Mouse (Mus musculus) liver, adult (tissue): ENCODE measurements around the gene Dnaaf5.

Source experiments
- GATA4 ChIP-seq: IDR thresholded peaks from 2 replicates; pipeline ENCODE4 v1.6.1; 2014; ENCODE audit warnings: mild to moderate bottlenecking, low read length; ENCODE audit not compliant: insufficient replicate concordance

Gene Dnaaf5

DNA sequence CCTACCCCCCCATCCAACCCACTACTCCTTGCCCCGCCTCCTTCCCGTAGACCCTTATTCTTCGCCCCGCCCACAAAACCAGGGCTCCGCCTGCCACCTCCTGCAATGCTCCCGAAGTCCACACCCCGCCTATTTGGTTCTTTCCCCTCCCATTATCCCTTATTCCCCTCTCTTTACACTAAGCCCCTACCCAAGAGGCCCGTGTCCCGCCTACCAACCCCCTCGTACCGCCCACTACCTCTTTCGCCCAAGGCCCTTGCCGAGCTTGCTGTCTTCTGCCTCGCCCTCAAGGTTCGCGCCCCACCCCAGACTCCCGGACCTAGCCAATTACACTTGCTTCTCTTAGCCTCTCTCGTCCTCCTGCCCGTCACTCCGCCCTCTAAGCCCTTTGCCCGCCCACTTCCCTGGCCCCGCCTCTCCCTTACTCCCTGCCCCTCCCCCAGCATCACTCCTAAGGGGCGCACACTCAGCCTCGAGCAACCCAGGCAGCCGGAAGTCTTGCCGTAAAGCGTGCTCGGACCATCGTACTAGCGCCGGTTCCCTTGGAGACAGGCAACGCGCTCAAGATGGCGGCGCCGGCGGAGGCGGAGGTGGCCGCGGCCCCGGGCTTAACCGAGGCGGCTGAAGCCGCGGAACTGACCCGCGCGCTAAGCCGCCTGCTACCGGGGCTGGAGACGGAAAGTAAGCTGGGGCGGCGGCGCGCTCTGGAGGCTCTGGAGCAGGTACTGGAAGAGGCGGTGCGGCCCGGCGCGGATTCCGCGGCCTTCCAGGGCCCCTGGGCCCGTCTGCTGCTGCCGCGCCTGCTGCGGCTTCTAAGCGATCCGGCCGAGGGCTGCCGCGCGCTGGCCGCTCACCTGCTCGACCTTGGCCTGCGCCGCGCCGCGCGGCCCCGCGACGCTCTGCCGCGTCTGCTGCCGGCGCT lies at the start of gene Dnaaf5, which contains the start of gene Prkar1b:
Gene Dnaaf5, plus strand, starts transcription at position 543 of the 922 bp plus-strand sequence.
Gene Prkar1b, minus strand, starts transcription at position 321 of the 922 bp plus-strand sequence.
- TF ChIP-seq GATA4 = peak; percentile 22; the same call in 1 of the 2 replicates

DNA sequence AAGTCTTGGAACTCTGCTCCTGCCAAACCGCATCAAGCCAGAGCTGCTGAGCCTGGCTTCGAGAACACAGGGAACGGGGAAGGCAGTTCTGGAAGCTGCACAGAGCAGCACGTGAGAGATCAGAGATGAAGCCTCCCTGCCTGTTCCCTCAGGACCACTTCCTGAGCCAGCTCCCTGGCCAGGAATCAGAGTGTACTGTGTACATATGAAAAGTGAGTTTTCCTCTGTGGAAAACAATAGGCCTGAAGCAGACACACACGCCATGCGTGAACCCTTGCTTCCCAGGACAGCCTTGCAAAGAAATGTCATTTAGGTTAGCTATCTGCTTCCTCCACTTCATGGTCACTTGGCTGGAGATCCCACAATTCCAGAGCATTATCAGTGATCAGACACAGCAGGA lies 48.2 kb upstream of the Dnaaf5 start:
- TF ChIP-seq GATA4 = no peak

DNA sequence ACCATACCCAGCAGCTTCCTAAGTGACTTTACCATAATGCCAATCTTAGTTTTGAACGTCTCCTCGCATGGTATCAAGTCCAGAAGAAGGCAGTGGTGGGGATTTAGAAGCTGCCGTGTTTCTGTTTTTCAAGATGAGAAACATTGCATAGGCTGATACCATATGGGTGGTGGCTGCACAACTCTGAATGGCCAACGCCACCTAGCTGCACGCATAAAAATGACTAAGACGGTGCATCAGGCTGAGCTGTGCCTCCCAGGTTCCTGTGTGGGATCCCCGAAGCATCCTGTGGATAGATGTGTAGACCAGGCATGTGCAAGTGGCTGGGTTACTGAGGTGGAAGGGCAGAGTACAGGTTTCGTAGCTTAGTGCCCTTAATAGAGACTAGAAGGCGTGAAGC lies 42.2 kb upstream of the Dnaaf5 start:
- TF ChIP-seq GATA4 = no peak

DNA sequence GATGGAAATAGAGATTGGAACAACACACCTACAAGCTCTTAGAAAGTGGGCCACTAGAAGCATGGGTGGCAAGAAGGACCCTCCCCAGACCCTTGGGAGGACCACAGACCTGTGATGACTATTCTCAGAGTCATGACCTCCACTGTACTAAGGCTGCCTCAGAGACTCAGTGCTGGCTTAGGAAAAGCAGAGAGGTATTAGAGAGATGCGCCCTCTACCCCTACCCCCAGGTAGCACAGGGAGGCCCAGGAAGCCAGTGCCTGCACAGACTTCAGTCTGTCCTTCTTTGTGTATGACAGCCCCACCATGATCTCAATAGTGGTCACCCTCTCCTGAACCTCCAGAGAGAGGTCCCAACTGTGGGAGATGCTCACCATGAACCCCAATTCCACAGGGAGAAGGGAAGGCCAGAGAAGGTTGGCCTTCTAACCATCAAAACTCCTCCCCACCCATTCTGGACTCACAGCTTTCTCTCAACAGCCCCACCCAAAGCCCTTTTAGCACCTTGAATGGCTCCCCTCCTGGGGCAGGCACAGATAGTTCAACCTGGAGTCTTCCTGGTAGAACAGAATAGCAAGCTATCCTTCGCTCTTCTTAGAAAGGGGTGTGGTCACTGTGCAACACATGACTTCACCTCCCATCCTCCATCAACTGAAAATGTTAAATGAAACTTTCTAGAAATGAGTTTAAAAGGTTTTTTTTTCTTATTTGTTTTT lies 39.7 kb upstream of the Dnaaf5 start:
- no peak for TF ChIP-seq GATA4

DNA sequence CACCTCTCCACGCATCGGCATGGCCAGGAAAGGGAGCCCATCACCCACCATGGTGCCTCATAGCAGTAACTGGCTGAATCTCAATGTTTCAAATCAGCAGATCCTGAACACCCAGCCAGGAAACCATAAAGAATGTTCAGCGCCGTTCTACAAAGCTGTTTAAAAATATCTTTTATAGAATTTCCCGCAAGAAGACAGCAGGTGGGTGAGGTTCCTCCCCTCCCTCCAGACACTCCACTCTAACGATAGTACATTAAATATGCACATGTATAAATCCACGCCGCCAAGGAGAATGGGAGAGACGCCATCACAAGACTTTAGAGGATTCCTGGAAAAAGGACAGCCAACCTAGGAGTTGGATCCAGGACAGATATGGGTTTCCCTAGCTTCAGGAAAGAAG lies 38.0 kb upstream of the Dnaaf5 start:
- TF ChIP-seq GATA4 = no peak

DNA sequence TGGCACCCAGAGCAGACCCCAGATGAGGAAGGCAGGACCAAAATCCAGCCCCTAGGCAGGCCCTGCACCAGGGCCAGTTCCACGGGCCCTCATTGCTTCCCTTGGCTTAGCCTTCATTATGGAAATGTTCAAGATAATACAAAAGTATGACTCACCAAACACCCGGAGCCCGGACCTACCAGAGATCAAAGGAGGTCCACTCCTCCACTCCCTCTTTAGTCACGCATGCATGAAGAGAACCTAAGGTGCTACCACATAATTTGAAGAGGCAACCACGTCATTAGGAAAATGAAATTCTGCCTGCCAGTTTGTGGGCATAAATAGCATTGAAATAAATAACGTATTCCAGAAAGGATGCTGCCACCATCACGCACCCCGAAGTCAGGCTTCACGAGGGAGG lies 37.6 kb upstream of the Dnaaf5 start:
- TF ChIP-seq GATA4 = no peak

DNA sequence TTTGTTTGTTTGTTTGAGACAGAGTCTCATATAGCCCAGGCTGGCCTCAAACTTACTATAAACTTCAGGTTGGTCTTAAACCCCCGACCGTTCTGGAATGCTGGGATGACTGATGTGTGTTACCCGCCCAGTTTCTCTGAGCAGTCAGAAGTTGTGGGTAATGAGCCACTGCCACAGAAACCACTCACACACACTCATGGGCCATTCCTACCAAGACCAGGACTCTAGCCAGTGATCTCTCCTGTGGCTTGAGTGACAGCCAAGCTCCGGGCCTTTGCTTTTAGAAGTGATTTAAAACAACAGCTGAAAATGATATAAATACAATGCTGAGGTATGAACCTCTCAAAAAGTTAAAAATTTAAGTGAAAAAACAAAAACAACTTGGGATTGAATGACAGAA lies 35.1 kb upstream of the Dnaaf5 start:
- no peak for TF ChIP-seq GATA4

DNA sequence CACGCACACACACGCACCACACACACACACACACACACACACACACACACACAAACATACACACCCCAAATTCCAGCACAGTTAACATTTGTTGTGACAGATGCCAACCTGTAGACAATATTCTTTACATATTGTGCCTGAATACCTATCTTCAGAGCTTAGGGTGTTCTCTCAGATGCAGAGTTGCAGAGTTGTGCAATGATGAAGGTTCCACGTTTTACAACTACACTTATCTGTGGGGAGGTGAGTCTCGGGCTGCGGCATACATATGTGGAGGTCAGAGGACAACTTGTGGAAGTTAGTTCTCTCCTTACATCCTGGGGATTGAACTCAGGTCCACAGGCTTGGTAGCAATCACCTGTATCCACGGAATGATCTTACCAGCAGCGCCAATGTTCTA lies 34.5 kb upstream of the Dnaaf5 start:
- no peak for TF ChIP-seq GATA4

DNA sequence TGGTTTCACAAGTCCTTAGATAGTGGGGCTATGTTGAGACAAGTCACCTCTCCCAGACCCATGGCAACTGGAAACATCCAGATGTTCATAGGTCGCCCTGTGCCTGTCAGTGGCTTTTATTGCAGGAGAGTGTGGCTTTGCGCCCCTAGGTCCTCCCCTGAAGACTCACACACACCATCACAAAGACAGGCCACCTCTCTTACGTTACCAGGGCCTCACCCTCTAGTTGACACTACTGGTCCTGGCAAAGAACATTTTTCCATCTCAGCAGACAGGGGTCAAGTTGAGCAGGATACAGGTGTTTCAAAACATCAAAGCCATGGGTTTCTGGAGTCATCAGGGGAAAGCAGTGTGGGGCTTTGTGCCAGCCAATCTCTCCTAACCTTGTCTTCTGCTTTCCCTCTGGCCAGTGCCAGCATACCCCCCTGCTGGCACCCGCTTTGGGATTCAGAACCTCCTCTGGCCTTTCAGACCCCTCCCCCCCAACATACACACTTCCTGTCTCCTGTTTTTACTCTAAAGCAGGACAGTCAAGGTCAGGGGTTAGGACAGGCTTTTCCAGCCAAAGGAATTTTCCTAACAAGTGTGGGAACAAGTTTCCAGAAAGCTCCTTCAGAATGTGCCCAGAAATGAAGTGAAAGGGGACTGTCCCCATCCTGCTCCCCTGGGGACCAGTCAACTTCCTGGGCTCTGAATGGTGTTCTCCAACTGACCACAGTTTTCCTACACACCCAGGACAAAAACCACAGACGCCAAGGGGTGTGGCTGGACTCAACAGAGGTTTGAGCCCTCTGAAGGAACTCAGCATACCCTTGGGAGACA lies 31.7 kb upstream of the Dnaaf5 start:
- no peak for TF ChIP-seq GATA4

DNA sequence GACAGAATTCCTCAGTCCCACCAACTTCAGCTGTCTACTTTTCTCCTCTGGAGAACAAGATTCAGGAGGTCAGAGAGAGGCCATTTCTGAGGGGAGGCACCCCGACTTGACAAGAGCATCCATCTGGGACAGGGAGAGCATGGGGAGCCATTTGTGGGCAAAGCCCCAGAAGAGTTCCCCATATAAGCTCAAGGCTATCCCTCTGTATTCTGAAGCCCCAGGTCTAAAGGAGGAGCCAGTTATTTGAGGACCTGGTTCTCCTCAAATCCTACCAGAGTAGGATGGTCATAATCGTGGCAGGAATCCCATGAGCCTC lies 31.1 kb upstream of the Dnaaf5 start:
- TF ChIP-seq GATA4 = no peak

DNA sequence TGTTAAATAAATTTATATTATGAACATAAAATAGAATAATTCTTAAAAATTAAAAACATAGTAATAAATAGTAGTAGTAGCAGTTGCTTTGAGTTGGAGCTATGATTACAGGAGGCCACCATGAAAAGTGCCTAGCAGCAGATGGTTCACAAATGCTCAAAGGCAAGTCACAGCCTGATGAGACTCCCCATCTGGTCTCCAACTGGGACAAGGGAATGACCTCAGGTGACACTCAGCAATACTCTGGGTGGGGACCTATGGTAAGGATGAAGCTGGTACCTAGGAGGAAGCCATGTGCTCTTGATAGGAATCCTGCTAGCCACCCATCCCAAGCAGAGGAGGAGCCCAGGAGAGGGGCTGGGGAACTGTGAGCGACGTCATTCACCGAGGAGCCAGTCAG lies 24.3 kb upstream of the Dnaaf5 start:
- TF ChIP-seq GATA4 = no peak

DNA sequence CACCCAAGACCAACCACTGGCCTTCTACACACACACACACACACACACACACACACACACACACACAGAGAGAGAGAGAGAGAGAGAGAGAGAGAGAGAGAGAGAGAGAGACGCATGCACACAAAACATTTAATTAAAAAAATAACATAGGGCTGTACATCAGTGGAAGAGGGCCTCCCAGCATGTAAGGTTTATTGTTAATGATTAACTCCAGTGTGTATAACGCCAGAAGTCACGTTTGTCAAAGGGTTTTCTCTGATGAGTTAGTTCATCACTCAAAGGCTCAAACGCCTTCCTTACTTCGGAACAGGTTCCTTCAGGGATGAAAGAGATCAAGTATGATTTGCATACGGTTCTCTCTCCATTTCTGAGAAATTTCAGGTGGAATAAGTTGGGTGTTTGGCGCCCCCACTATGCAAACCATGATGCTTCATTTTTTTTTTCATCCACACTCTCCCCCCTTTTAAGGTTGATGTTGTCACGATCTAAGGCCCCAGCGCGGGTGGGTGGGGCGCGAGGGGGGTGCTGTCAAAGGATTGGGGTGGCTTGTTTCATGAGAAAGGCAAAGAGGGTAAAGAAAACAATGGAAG lies 21.5 kb upstream of the Dnaaf5 start:
- TF ChIP-seq GATA4 = no peak

DNA sequence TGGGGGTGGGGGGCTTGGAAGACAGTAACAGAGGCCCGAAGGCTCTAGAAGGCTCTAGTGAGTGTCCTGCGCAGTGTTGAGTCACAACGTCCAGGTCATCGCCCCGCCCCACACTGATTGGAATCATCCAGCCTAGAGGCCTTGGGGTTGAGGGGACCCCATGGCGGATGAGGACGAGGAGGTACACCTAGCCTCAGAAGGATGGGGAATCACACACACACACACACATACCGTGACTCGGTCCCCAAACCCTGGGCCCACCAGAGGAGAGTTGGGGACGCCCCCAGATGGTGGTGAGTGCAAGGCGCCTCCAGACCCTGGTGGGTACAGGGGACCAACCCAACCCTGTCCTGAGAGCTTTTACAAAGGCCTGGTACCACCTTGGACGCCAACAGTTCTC lies 20.9 kb upstream of the Dnaaf5 start:
- no peak for TF ChIP-seq GATA4

DNA sequence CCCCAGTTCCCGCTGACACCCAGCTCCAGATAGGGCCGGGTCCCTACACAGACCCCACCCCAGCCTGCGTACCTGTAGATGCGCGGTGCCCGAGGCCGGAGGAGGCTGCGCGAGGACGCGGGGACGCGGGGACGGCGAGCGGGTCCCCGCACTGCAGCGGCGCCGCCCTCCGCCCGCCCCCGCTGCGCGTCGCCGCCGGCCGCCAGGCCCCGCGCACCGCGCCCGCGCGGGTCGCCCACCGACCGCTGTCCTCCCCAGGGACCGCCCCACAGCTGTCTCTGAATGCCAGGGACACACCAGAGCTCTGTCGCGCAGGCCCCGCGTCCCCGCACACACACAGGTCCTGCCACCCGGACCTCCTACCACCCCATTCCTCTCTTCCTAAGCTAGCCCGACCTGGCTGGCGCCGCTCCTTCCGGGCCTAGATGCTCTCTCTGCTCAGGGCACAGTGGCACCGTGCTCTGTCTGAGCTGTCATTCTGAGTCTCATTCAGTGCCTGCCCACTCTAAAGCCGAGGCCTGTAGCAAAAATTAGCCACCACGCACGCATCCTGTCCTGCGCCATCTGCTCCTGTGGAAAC lies 20.4 kb upstream of the Dnaaf5 start:
- no peak for TF ChIP-seq GATA4

DNA sequence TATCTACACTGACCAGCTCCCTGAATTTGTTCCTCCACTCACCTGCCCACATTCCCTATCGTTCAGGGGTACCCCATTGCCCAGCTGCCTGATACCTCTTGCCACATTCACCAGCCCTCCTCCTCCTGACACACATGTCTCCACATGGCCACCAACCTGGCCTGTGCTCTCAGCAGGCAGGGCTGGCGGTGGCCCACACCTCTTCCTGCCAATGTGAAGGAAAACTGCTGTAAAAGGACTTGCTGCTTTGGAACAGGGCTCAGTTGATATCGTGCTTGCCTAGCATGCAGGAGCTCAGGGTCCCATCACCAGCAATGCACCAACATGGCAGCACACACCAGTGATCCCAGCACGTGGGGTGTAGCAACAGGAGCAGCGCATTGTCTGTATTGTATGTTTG lies 19.7 kb upstream of the Dnaaf5 start:
- no peak for TF ChIP-seq GATA4
